Mouse (Mus musculus) MEL (cell line): ENCODE data around the gene 1700122O11Rik.

Experiments used
- CTCF ChIP-seq, 3 experiments: IDR thresholded peaks in 2 of 3; conservative IDR thresholded peaks in 1 of 3; 2 replicates each; pipeline ENCODE4 v1.5.1; 2011 to 2012; ENCODE audit warnings: low read length in 3 of 3, low read depth in 2 of 3, mild to moderate bottlenecking in 2 of 3, improper control_type of control experiment in 1 of 3, inconsistent platforms in 1 of 3, mixed read lengths in 1 of 3, moderate library complexity in 1 of 3; ENCODE audit not compliant: control insufficient read depth in 1 of 3, insufficient read depth in 1 of 3, poor library complexity in 1 of 3, severe bottlenecking in 1 of 3
- EP300 ChIP-seq, 2 experiments: IDR thresholded peaks; 2 replicates each; pipeline ENCODE4 v1.6.1; 2011; ENCODE audit warnings: improper control_type of control experiment in 2 of 2, low read length in 2 of 2, low read depth in 1 of 2, mild to moderate bottlenecking in 1 of 2
- GATA1 ChIP-seq: IDR thresholded peaks from 2 replicates; pipeline ENCODE4 v1.6.1; 2011; ENCODE audit warnings: low read depth, low read length, improper control_type of control experiment
- MAX ChIP-seq: IDR thresholded peaks from 2 replicates; pipeline ENCODE4 v1.6.1; 2011; ENCODE audit warnings: low read length, improper control_type of control experiment
- MXI1 ChIP-seq: IDR thresholded peaks from 2 replicates; pipeline ENCODE4 v1.6.1; 2011; ENCODE audit warnings: mild to moderate bottlenecking, low read depth, low read length, improper control_type of control experiment
- POLR2A ChIP-seq, 2 experiments: IDR thresholded peaks; 2 replicates each; pipeline ENCODE4 v1.6.1; 2011 to 2012; ENCODE audit warnings: low read length in 2 of 2, mild to moderate bottlenecking in 2 of 2, control low read depth in 1 of 2, improper control_type of control experiment in 1 of 2, low read depth in 1 of 2, moderate library complexity in 1 of 2; ENCODE audit not compliant: control insufficient read depth in 1 of 2, insufficient read depth in 1 of 2, poor library complexity in 1 of 2
- TCF12 ChIP-seq: IDR thresholded peaks from 2 replicates; pipeline ENCODE4 v1.6.1; 2014; ENCODE audit warnings: low read depth, mild to moderate bottlenecking, inconsistent platforms, low read length, improper control_type of control experiment, moderate library complexity
- ZNF384 ChIP-seq: IDR thresholded peaks from 2 replicates; pipeline ENCODE4 v1.6.1; 2012; ENCODE audit warnings: low read depth, mild to moderate bottlenecking, inconsistent platforms, low read length, improper control_type of control experiment

DNA sequence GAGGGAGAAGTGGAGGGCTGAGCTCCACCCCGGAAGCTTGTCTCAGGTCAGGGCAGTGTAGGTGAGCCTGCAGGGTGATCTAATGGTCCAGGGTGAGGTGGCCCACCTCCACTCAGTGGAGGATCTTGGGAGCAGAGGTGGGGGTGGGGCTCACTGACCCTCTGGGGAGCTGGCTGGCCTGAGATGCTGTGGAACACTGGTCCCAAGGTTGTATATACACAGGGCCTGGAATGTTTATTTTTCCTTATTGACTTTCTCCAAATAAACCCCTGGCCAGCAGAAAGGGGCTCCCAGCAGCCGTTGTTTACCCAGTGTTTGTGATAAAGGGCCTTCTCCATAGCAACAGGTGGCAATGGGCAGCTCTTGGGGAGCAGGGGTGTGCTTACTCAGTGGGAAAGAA lies 18.5 kb downstream of the 1700122O11Rik start:
- TF ChIP-seq MAX (no peak), POLR2A (IDR thresholded peaks at IDR 0.05; ENCODE audit: control insufficient read depth in 1 of 2, insufficient read depth in 1 of 2, low read depth in 1 of 2, low read length in 2 of 2, poor library complexity in 1 of 2) (no peak), MXI1 (no peak), CTCF (IDR thresholded peaks at IDR 0.05 in 2 of 3, conservative IDR thresholded peaks at IDR 0.05 in 1 of 3; ENCODE audit: control insufficient read depth in 1 of 3, insufficient read depth in 1 of 3, low read depth in 2 of 3, low read length in 3 of 3, poor library complexity in 1 of 3, severe bottlenecking in 1 of 3) (no peak), EP300 (IDR thresholded peaks at IDR 0.05; ENCODE audit: low read depth in 1 of 2, low read length in 2 of 2) (no peak), TCF12 (no peak), ZNF384 (no peak), GATA1 (no peak)
